Mouse (Mus musculus): Measurements from ENCODE around the gene Zfp536. TPM values are rescaled to one million over a fixed set of nuclear protein-coding genes. Genes with fewer than 3 reads are reported as not detected.
"Not testable (repeated sequence)": the region's sequence is repeated elsewhere in the genome, so short reads cannot be mapped to it uniquely, and the experiment has no call there.

The Zfp536 gene
- polyA plus RNA-seq, 1 experiment from 2014 or later, result 2.8 TPM

GRCm38 (mm10) chr7:37617880-37618279 is 155.6 kb downstream of the Zfp536 start:
- no peak overlapping the region for H3K27ac ChIP-seq (ENCODE audit: low read depth, low read length)
- ATAC-seq (replicated peaks; ENCODE audit: insufficient number of reproducible peaks, low FRiP score, low TSS enrichment), result no peak
- peaks cover 9% of the 10 kb centered on the region; the same call in 1 of the 2 replicates for H3K27me3 ChIP-seq (ENCODE audit: control insufficient read depth, insufficient read depth, low read length)
- H3K4me1 ChIP-seq (ENCODE audit: control insufficient read depth, insufficient read depth, low read length), result peaks cover 3% of the 10 kb centered on the region; the same call in 1 of the 2 replicates
- H3K36me3 ChIP-seq (ENCODE audit: control insufficient read depth, insufficient read depth, low read length), result no peaks in the 10 kb centered on the region
- no peaks in the 10 kb centered on the region for H3K9me3 ChIP-seq (replicated peaks; ENCODE audit: control insufficient read depth, low read length)
- no peak overlapping the region for H3K4me3 ChIP-seq (ENCODE audit: low read depth, low read length)
- WGBS (ENCODE audit: insufficient replicate concordance), result 72% methylated on average over 2 of the region's 2 CpGs
- no peak overlapping the region for H3K9ac ChIP-seq (ENCODE audit: low read depth, low read length)
- H3K4me2 ChIP-seq, result no peak overlapping the region

- Histone ChIP-seq H3K4me2 (no peak overlapping the region), H3K27ac (ENCODE audit: low read depth, low read length) (no peak overlapping the region), H3K9ac (ENCODE audit: low read depth, low read length) (no peak overlapping the region), H3K4me1 (ENCODE audit: control insufficient read depth, insufficient read depth, low read length) (peaks cover 3% of the 10 kb centered on the region; the same call in 1 of the 2 replicates), H3K27me3 (ENCODE audit: control insufficient read depth, insufficient read depth, low read length) (peaks cover 16% of the 10 kb centered on the region), H3K4me3 (ENCODE audit: low read depth, low read length) (no peak overlapping the region), H3K36me3 (ENCODE audit: control insufficient read depth, insufficient read depth, low read length) (no peaks in the 10 kb centered on the region), H3K9me3 (replicated peaks; ENCODE audit: control insufficient read depth, low read length) (no peaks in the 10 kb centered on the region)
- 90% methylated on average over 4 of the region's 4 CpGs for WGBS (ENCODE audit: insufficient replicate concordance)
- ATAC-seq (replicated peaks; ENCODE audit: insufficient number of reproducible peaks, low FRiP score, low TSS enrichment), result no peak
Observed at GRCm38 (mm10) chr7:37615932-37616331, 157.5 kb downstream of the Zfp536 start.

- Histone ChIP-seq H3K4me3 (ENCODE audit: low read depth, low read length) (no peak overlapping the region), H3K36me3 (ENCODE audit: control insufficient read depth, insufficient read depth, low read length) (no peaks in the 10 kb centered on the region), H3K4me2 (no peak overlapping the region), H3K27ac (ENCODE audit: low read depth, low read length) (no peak overlapping the region), H3K9me3 (replicated peaks; ENCODE audit: control insufficient read depth, low read length) (no peaks in the 10 kb centered on the region), H3K4me1 (ENCODE audit: control insufficient read depth, insufficient read depth, low read length) (peaks cover 3% of the 10 kb centered on the region; the same call in 1 of the 2 replicates), H3K27me3 (ENCODE audit: control insufficient read depth, insufficient read depth, low read length) (peaks cover 20% of the 10 kb centered on the region), H3K9ac (ENCODE audit: low read depth, low read length) (no peak overlapping the region)
- WGBS (ENCODE audit: insufficient replicate concordance), result 17% methylated on average over 10 of the region's 10 CpGs
- ATAC-seq (replicated peaks; ENCODE audit: insufficient number of reproducible peaks, low FRiP score, low TSS enrichment), result no peak
Observed at GRCm38 (mm10) chr7:37614381-37614780, 159.1 kb downstream of the Zfp536 start.

GRCm38 (mm10) chr7:37608556-37608955 is 164.9 kb downstream of the Zfp536 start:
- H3K27me3 ChIP-seq (ENCODE audit: control insufficient read depth, insufficient read depth, low read length), result peaks cover 14% of the 10 kb centered on the region
- 87% methylated on average over 14 of the region's 14 CpGs for WGBS (ENCODE audit: insufficient replicate concordance)
- no peak overlapping the region for H3K4me2 ChIP-seq
- H3K36me3 ChIP-seq (ENCODE audit: control insufficient read depth, insufficient read depth, low read length), result no peaks in the 10 kb centered on the region
- no peak overlapping the region for H3K9ac ChIP-seq (ENCODE audit: low read depth, low read length)
- no peak overlapping the region for H3K27ac ChIP-seq (ENCODE audit: low read depth, low read length)
- H3K4me1 ChIP-seq (ENCODE audit: control insufficient read depth, insufficient read depth, low read length), result no peaks in the 10 kb centered on the region
- no peak for ATAC-seq (replicated peaks; ENCODE audit: insufficient number of reproducible peaks, low FRiP score, low TSS enrichment)
- no peak overlapping the region for H3K4me3 ChIP-seq (ENCODE audit: low read depth, low read length)
- no peaks in the 10 kb centered on the region for H3K9me3 ChIP-seq (replicated peaks; ENCODE audit: control insufficient read depth, low read length)

- H3K4me3 ChIP-seq (ENCODE audit: low read depth, low read length), result no peak overlapping the region
- no peaks in the 10 kb centered on the region for H3K4me1 ChIP-seq (ENCODE audit: control insufficient read depth, insufficient read depth, low read length)
- no peak overlapping the region for H3K27ac ChIP-seq (ENCODE audit: low read depth, low read length)
- H3K27me3 ChIP-seq (ENCODE audit: control insufficient read depth, insufficient read depth, low read length), result peaks cover 14% of the 10 kb centered on the region
- ATAC-seq (replicated peaks; ENCODE audit: insufficient number of reproducible peaks, low FRiP score, low TSS enrichment), result no peak
- H3K9me3 ChIP-seq (replicated peaks; ENCODE audit: control insufficient read depth, low read length), result no peaks in the 10 kb centered on the region
- no peak overlapping the region for H3K9ac ChIP-seq (ENCODE audit: low read depth, low read length)
- no peaks in the 10 kb centered on the region for H3K36me3 ChIP-seq (ENCODE audit: control insufficient read depth, insufficient read depth, low read length)
- WGBS (ENCODE audit: insufficient replicate concordance), result 83% methylated on average over 6 of the region's 6 CpGs
- no peak overlapping the region for H3K4me2 ChIP-seq
Observed at GRCm38 (mm10) chr7:37607906-37608305, 165.5 kb downstream of the Zfp536 start.

GRCm38 (mm10) chr7:37606472-37606871 is 167.0 kb downstream of the Zfp536 start:
- Histone ChIP-seq H3K36me3 (ENCODE audit: control insufficient read depth, insufficient read depth, low read length) (no peaks in the 10 kb centered on the region), H3K4me3 (ENCODE audit: low read depth, low read length) (no peak overlapping the region), H3K27me3 (ENCODE audit: control insufficient read depth, insufficient read depth, low read length) (peaks cover 7% of the 10 kb centered on the region), H3K9ac (ENCODE audit: low read depth, low read length) (no peak overlapping the region), H3K27ac (ENCODE audit: low read depth, low read length) (no peak overlapping the region), H3K4me1 (ENCODE audit: control insufficient read depth, insufficient read depth, low read length) (no peaks in the 10 kb centered on the region), H3K9me3 (replicated peaks; ENCODE audit: control insufficient read depth, low read length) (no peaks in the 10 kb centered on the region), H3K4me2 (no peak overlapping the region)
- 75% methylated on average over 5 of the region's 5 CpGs for WGBS (ENCODE audit: insufficient replicate concordance)
- ATAC-seq (replicated peaks; ENCODE audit: insufficient number of reproducible peaks, low FRiP score, low TSS enrichment), result no peak

- not testable (repeated sequence) for H3K36me3 ChIP-seq (ENCODE audit: control insufficient read depth, insufficient read depth, low read length); H3K4me3 ChIP-seq (ENCODE audit: low read depth, low read length); H3K9ac ChIP-seq (ENCODE audit: low read depth, low read length); H3K4me2 ChIP-seq; H3K4me1 ChIP-seq (ENCODE audit: control insufficient read depth, insufficient read depth, low read length); H3K27me3 ChIP-seq (ENCODE audit: control insufficient read depth, insufficient read depth, low read length); ATAC-seq (replicated peaks; ENCODE audit: insufficient number of reproducible peaks, low FRiP score, low TSS enrichment); H3K27ac ChIP-seq (ENCODE audit: low read depth, low read length); H3K9me3 ChIP-seq (replicated peaks; ENCODE audit: control insufficient read depth, low read length)
Observed at GRCm38 (mm10) chr7:37603525-37603909, 169.9 kb downstream of the Zfp536 start.

- Histone ChIP-seq H3K36me3 (ENCODE audit: control insufficient read depth, insufficient read depth, low read length) (no peaks in the 10 kb centered on the region), H3K9me3 (replicated peaks; ENCODE audit: control insufficient read depth, low read length) (no peaks in the 10 kb centered on the region), H3K27ac (ENCODE audit: low read depth, low read length) (no peak overlapping the region), H3K9ac (ENCODE audit: low read depth, low read length) (no peak overlapping the region), H3K27me3 (ENCODE audit: control insufficient read depth, insufficient read depth, low read length) (no peaks in the 10 kb centered on the region; the same call in 1 of the 2 replicates), H3K4me2 (no peak overlapping the region), H3K4me1 (ENCODE audit: control insufficient read depth, insufficient read depth, low read length) (no peaks in the 10 kb centered on the region), H3K4me3 (ENCODE audit: low read depth, low read length) (no peak overlapping the region)
- WGBS (ENCODE audit: insufficient replicate concordance), result 59% methylated on average over 9 of the region's 9 CpGs
- no peak for ATAC-seq (replicated peaks; ENCODE audit: insufficient number of reproducible peaks, low FRiP score, low TSS enrichment)
Observed at GRCm38 (mm10) chr7:37602871-37603524, 170.4 kb downstream of the Zfp536 start.

GRCm38 (mm10) chr7:37600318-37600717 is 173.1 kb downstream of the Zfp536 start:
- no peak for ATAC-seq (replicated peaks; ENCODE audit: insufficient number of reproducible peaks, low FRiP score, low TSS enrichment)
- WGBS (ENCODE audit: insufficient replicate concordance), result 77% methylated on average over 4 of the region's 4 CpGs

More at GRCm38 (mm10) chr7:37600318-37600717, 173.1 kb downstream of the Zfp536 start:
- H3K4me3 ChIP-seq (ENCODE audit: low read depth, low read length), result no peak overlapping the region
- no peaks in the 10 kb centered on the region for H3K9me3 ChIP-seq (replicated peaks; ENCODE audit: control insufficient read depth, low read length)
- H3K4me1 ChIP-seq (ENCODE audit: control insufficient read depth, insufficient read depth, low read length), result no peaks in the 10 kb centered on the region
- H3K27me3 ChIP-seq (ENCODE audit: control insufficient read depth, insufficient read depth, low read length), result no peaks in the 10 kb centered on the region
- no peak overlapping the region for H3K4me2 ChIP-seq
- no peak overlapping the region for H3K27ac ChIP-seq (ENCODE audit: low read depth, low read length)
- no peak overlapping the region for H3K9ac ChIP-seq (ENCODE audit: low read depth, low read length)
- H3K36me3 ChIP-seq (ENCODE audit: control insufficient read depth, insufficient read depth, low read length), result no peaks in the 10 kb centered on the region
